Mouse (Mus musculus): Measurements from ENCODE around the gene Gm17657.

Gm17657 gene

GRCm38 (mm10) chr17:29541419-29541818 is 8.0 kb downstream of the Gm17657 start:
- Histone ChIP-seq H3K27me3 (ENCODE audit: insufficient read depth, low read length) (no peaks in the 10 kb centered on the region), H3K9me3 (ENCODE audit: low read length) (no peaks in the 10 kb centered on the region), H3K4me1 (replicated peaks; ENCODE audit: low read depth, low read length) (peaks cover 19% of the 10 kb centered on the region), H3K4me3 (replicated peaks; ENCODE audit: low read length) (no peak overlapping the region), H3K36me3 (ENCODE audit: insufficient read depth, low read length) (no peaks in the 10 kb centered on the region)
- no peak for TF ChIP-seq POU5F1 (IDR thresholded peaks at IDR 0.05; ENCODE audit: borderline replicate concordance, low read length)

- Histone ChIP-seq H3K9me3 (ENCODE audit: low read length) (peaks cover 3% of the 10 kb centered on the region; the same call in 1 of the 2 replicates), H3K27me3 (ENCODE audit: insufficient read depth, low read length) (no peaks in the 10 kb centered on the region), H3K4me3 (replicated peaks; ENCODE audit: low read length) (no peak overlapping the region), H3K36me3 (ENCODE audit: insufficient read depth, low read length) (no peaks in the 10 kb centered on the region), H3K4me1 (replicated peaks; ENCODE audit: low read depth, low read length) (peaks cover 19% of the 10 kb centered on the region)
- TF ChIP-seq NANOG (IDR thresholded peaks at IDR 0.05; ENCODE audit: borderline replicate concordance, low read length) (no peak), CTCF (conservative IDR thresholded peaks at IDR 0.05; ENCODE audit: low read length) (no peak), POU5F1 (IDR thresholded peaks at IDR 0.05; ENCODE audit: borderline replicate concordance, low read length) (no peak)
Measured at GRCm38 (mm10) chr17:29540426-29540825, 9.0 kb downstream of the Gm17657 start.

GRCm38 (mm10) chr17:29533866-29534265 is 15.6 kb downstream of the Gm17657 start:
- Histone ChIP-seq H3K4me3 (replicated peaks; ENCODE audit: low read length) (no peak overlapping the region), H3K9me3 (ENCODE audit: low read length) (peaks cover 5% of the 10 kb centered on the region; the same call in 1 of the 2 replicates), H3K36me3 (ENCODE audit: insufficient read depth, low read length) (no peaks in the 10 kb centered on the region), H3K4me1 (replicated peaks; ENCODE audit: low read depth, low read length) (peaks cover 36% of the 10 kb centered on the region), H3K27me3 (ENCODE audit: insufficient read depth, low read length) (no peaks in the 10 kb centered on the region)
- TF ChIP-seq POU5F1 (IDR thresholded peaks at IDR 0.05; ENCODE audit: borderline replicate concordance, low read length): no peak
- TF ChIP-seq CTCF (conservative IDR thresholded peaks at IDR 0.05; ENCODE audit: low read length): no peak
- TF ChIP-seq NANOG (IDR thresholded peaks at IDR 0.05; ENCODE audit: borderline replicate concordance, low read length): no peak

- TF ChIP-seq POU5F1 (IDR thresholded peaks at IDR 0.05; ENCODE audit: borderline replicate concordance, low read length) (no peak), NANOG (IDR thresholded peaks at IDR 0.05; ENCODE audit: borderline replicate concordance, low read length) (no peak), CTCF (conservative IDR thresholded peaks at IDR 0.05; ENCODE audit: low read length) (no peak)
- 0 out of 2 replicates have a peak overlapping the region, but pooled peaks have one; percentile 17 for H3K4me3 ChIP-seq (replicated peaks; ENCODE audit: low read length)
- no peaks in the 10 kb centered on the region for H3K27me3 ChIP-seq (ENCODE audit: insufficient read depth, low read length)
- H3K9me3 ChIP-seq (ENCODE audit: low read length): peaks cover 5% of the 10 kb centered on the region; the same call in 1 of the 2 replicates
- peaks cover 55% of the 10 kb centered on the region for H3K4me1 ChIP-seq (replicated peaks; ENCODE audit: low read depth, low read length)
- H3K36me3 ChIP-seq (ENCODE audit: insufficient read depth, low read length): no peaks in the 10 kb centered on the region
Measured at GRCm38 (mm10) chr17:29531757-29532384, 17.6 kb downstream of the Gm17657 start.

GRCm38 (mm10) chr17:29531278-29531677 is 18.2 kb downstream of the Gm17657 start:
- H3K4me3 ChIP-seq (replicated peaks; ENCODE audit: low read length): 0 out of 2 replicates have a peak overlapping the region, but pooled peaks have one; percentile 17
- no peak for TF ChIP-seq NANOG (IDR thresholded peaks at IDR 0.05; ENCODE audit: borderline replicate concordance, low read length)
- peak; percentile 97 for TF ChIP-seq CTCF (conservative IDR thresholded peaks at IDR 0.05; ENCODE audit: low read length)
- TF ChIP-seq POU5F1 (IDR thresholded peaks at IDR 0.05; ENCODE audit: borderline replicate concordance, low read length): no peak
- H3K4me1 ChIP-seq (replicated peaks; ENCODE audit: low read depth, low read length): peaks cover 58% of the 10 kb centered on the region
- no peaks in the 10 kb centered on the region for H3K36me3 ChIP-seq (ENCODE audit: insufficient read depth, low read length)
- H3K27me3 ChIP-seq (ENCODE audit: insufficient read depth, low read length): no peaks in the 10 kb centered on the region
- peaks cover 5% of the 10 kb centered on the region; the same call in 1 of the 2 replicates for H3K9me3 ChIP-seq (ENCODE audit: low read length)

GRCm38 (mm10) chr17:29530508-29530907 is 18.9 kb downstream of the Gm17657 start:
- TF ChIP-seq NANOG (IDR thresholded peaks at IDR 0.05; ENCODE audit: borderline replicate concordance, low read length) (no peak), CTCF (conservative IDR thresholded peaks at IDR 0.05; ENCODE audit: low read length) (no peak), POU5F1 (IDR thresholded peaks at IDR 0.05; ENCODE audit: borderline replicate concordance, low read length) (no peak)
- H3K4me3 ChIP-seq (replicated peaks; ENCODE audit: low read length): no peak overlapping the region
- H3K4me1 ChIP-seq (replicated peaks; ENCODE audit: low read depth, low read length): peaks cover 58% of the 10 kb centered on the region
- H3K27me3 ChIP-seq (ENCODE audit: insufficient read depth, low read length): no peaks in the 10 kb centered on the region
- peaks cover 10% of the 10 kb centered on the region for H3K9me3 ChIP-seq (ENCODE audit: low read length)
- H3K36me3 ChIP-seq (ENCODE audit: insufficient read depth, low read length): no peaks in the 10 kb centered on the region

GRCm38 (mm10) chr17:29528568-29529187 is 20.8 kb downstream of the Gm17657 start:
- peaks cover 54% of the 10 kb centered on the region for H3K4me1 ChIP-seq (replicated peaks; ENCODE audit: low read depth, low read length)
- no peaks in the 10 kb centered on the region for H3K27me3 ChIP-seq (ENCODE audit: insufficient read depth, low read length)
- TF ChIP-seq CTCF (conservative IDR thresholded peaks at IDR 0.05; ENCODE audit: low read length) (peak; percentile 32), NANOG (IDR thresholded peaks at IDR 0.05; ENCODE audit: borderline replicate concordance, low read length) (no peak)
- no peak overlapping the region for H3K4me3 ChIP-seq (replicated peaks; ENCODE audit: low read length)
- H3K9me3 ChIP-seq (ENCODE audit: low read length): peaks cover 19% of the 10 kb centered on the region
- H3K36me3 ChIP-seq (ENCODE audit: insufficient read depth, low read length): no peaks in the 10 kb centered on the region

GRCm38 (mm10) chr17:29525613-29526012 is 23.8 kb downstream of the Gm17657 start:
- TF ChIP-seq CTCF (conservative IDR thresholded peaks at IDR 0.05; ENCODE audit: low read length): peak; percentile 43
- TF ChIP-seq NANOG (IDR thresholded peaks at IDR 0.05; ENCODE audit: borderline replicate concordance, low read length): no peak
- Histone ChIP-seq H3K36me3 (ENCODE audit: insufficient read depth, low read length) (no peaks in the 10 kb centered on the region), H3K4me3 (replicated peaks; ENCODE audit: low read length) (no peak overlapping the region), H3K27me3 (ENCODE audit: insufficient read depth, low read length) (no peaks in the 10 kb centered on the region), H3K4me1 (replicated peaks; ENCODE audit: low read depth, low read length) (peaks cover 28% of the 10 kb centered on the region), H3K9me3 (ENCODE audit: low read length) (peaks cover 32% of the 10 kb centered on the region)

Measured in E14TG2a.4 (cell line).